Mouse (Mus musculus): Measurements from ENCODE around the gene Nfs1.

DNA sequence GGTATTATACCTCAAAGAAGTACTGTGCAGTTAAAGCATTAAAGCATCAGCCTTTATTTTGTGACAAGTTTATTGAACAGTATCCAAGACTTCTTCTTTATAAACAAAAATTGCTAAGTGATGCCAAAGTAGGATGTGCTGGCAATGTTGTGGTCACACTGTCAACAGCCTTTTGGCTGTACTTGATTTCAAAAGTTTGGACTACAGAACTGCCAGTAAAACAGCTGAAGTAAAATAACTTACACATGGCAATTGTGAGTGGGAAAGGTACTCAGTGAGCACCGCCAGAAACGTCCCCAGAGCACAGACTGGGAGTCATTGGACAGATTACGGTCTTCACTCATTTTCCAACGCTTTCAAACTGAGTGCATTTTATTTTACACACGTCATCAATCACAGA, 52.1 kb downstream of the Nfs1 start:
- TF ChIP-seq CTCF (IDR thresholded peaks at IDR 0.05; ENCODE audit: low read depth) (no peak), EP300 (IDR thresholded peaks at IDR 0.05; ENCODE audit: low read depth) (no peak)
